Mouse (Mus musculus) MEL (cell line): ENCODE results near the gene Itln1. TPM values are rescaled to one million over a fixed set of nuclear protein-coding genes. Genes with fewer than 3 reads are reported as not detected.

ENCODE experiments used
- DNase-seq: peaks from one replicate; pipeline ENCODE4 v3.0.0; 2011; ENCODE audit warnings: low read depth, low spot score
- H3K27ac ChIP-seq: 2 replicates; pipeline ENCODE4 v1.5.1; 2012; ENCODE audit warnings: low read depth, mild to moderate bottlenecking, control low read depth, low read length, moderate library complexity; ENCODE audit not compliant: control insufficient read depth
- H3K27me3 ChIP-seq, 2 experiments: fragments of 150-350 bp in 1 of 2; sonication (generic) in 1 of 2; 2 replicates each; pipeline ENCODE4 v1.6.1; 2012; ENCODE audit warnings: low read length in 2 of 2, mild to moderate bottlenecking in 2 of 2, improper control_type of control experiment in 1 of 2, moderate library complexity in 1 of 2; ENCODE audit not compliant: insufficient read depth in 2 of 2, control insufficient read depth in 1 of 2
- H3K36me3 ChIP-seq, 2 experiments: 2 replicates each; pipeline ENCODE4 v1.6.1; 2012 to 2014; ENCODE audit warnings: low read length in 2 of 2, improper control_type of control experiment in 1 of 2, inconsistent platforms in 1 of 2, mild to moderate bottlenecking in 1 of 2; ENCODE audit not compliant: insufficient read depth in 2 of 2, control insufficient read depth in 1 of 2
- H3K4me1 ChIP-seq, 2 experiments: fragments of 150-350 bp in 1 of 2; sonication (generic) in 1 of 2; 2 replicates each; pipeline ENCODE4 v1.6.1; 2012; ENCODE audit warnings: low read length in 2 of 2, improper control_type of control experiment in 1 of 2, mild to moderate bottlenecking in 1 of 2; ENCODE audit not compliant: insufficient read depth in 2 of 2, control insufficient read depth in 1 of 2
- H3K4me3 ChIP-seq, 2 experiments: fragments of 150-350 bp in 1 of 2; sonication (generic) in 1 of 2; 2 replicates each; pipeline ENCODE4 v1.5.1; 2012; ENCODE audit warnings: low read depth in 2 of 2, low read length in 2 of 2, mild to moderate bottlenecking in 2 of 2, moderate library complexity in 2 of 2, control low read depth in 1 of 2, improper control_type of control experiment in 1 of 2; ENCODE audit not compliant: control insufficient read depth in 1 of 2, insufficient read depth in 1 of 2
- H3K79me2 ChIP-seq: 2 replicates; pipeline ENCODE4 v1.6.1; 2012; ENCODE audit warnings: mild to moderate bottlenecking, low read length, moderate library complexity; ENCODE audit not compliant: control insufficient read depth, poor library complexity, insufficient read depth
- H3K9ac ChIP-seq: 2 replicates; pipeline ENCODE4 v1.6.1; 2012; ENCODE audit warnings: low read depth, mild to moderate bottlenecking, control low read depth, low read length, moderate library complexity; ENCODE audit not compliant: control insufficient read depth, poor library complexity, severe bottlenecking
- H3K9me3 ChIP-seq: fragments of 150-350 bp; sonication (generic); replicated peaks from 2 replicates; pipeline ENCODE4 v1.6.1; 2012; ENCODE audit warnings: mild to moderate bottlenecking, low read length, improper control_type of control experiment, moderate library complexity; ENCODE audit not compliant: insufficient read depth
- E2F4 ChIP-seq: IDR thresholded peaks from 2 replicates; pipeline ENCODE4 v1.6.1; 2011; ENCODE audit warnings: low read depth, low read length, improper control_type of control experiment, borderline replicate concordance
- EP300 ChIP-seq, 2 experiments: IDR thresholded peaks; 2 replicates each; pipeline ENCODE4 v1.6.1; 2011; ENCODE audit warnings: improper control_type of control experiment in 2 of 2, low read length in 2 of 2, low read depth in 1 of 2, mild to moderate bottlenecking in 1 of 2
- KAT2A ChIP-seq: conservative IDR thresholded peaks from 2 replicates; pipeline ENCODE4 v1.6.1; 2012; ENCODE audit warnings: low read depth, low read length, improper control_type of control experiment, inconsistent platforms
- MAX ChIP-seq: IDR thresholded peaks from 2 replicates; pipeline ENCODE4 v1.6.1; 2011; ENCODE audit warnings: low read length, improper control_type of control experiment
- MAZ ChIP-seq: IDR thresholded peaks from 2 replicates; pipeline ENCODE4 v1.6.1; 2012; ENCODE audit warnings: low read depth, mild to moderate bottlenecking, inconsistent platforms, low read length, improper control_type of control experiment
- MEF2A ChIP-seq: IDR thresholded peaks from 2 replicates; pipeline ENCODE4 v1.6.1; 2014; ENCODE audit warnings: low read depth, mild to moderate bottlenecking, inconsistent platforms, low read length, improper control_type of control experiment; ENCODE audit not compliant: poor library complexity, insufficient replicate concordance, severe bottlenecking; ENCODE audit errors: extremely low read depth
- MYB ChIP-seq: IDR thresholded peaks from 2 replicates; pipeline ENCODE4 v1.6.1; 2011; ENCODE audit warnings: mild to moderate bottlenecking, low read depth, low read length, improper control_type of control experiment
- NELFE ChIP-seq: IDR thresholded peaks from 2 replicates; pipeline ENCODE4 v1.6.1; 2011; ENCODE audit warnings: low read depth, low read length, improper control_type of control experiment
- NRF1 ChIP-seq: IDR thresholded peaks from 2 replicates; pipeline ENCODE4 v1.6.1; 2014; ENCODE audit warnings: low read depth, mild to moderate bottlenecking, inconsistent platforms, low read length, improper control_type of control experiment, moderate library complexity; ENCODE audit not compliant: poor library complexity, insufficient read depth, severe bottlenecking
- SMC3 ChIP-seq: IDR thresholded peaks from 2 replicates; pipeline ENCODE4 v1.6.1; 2011; ENCODE audit warnings: low read depth, low read length, improper control_type of control experiment
- TAL1 ChIP-seq: IDR thresholded peaks from 2 replicates; pipeline ENCODE4 v1.6.1; 2012; ENCODE audit warnings: mild to moderate bottlenecking, inconsistent platforms, low read length, moderate library complexity, mixed read lengths
- USF1 ChIP-seq: IDR thresholded peaks from 2 replicates; pipeline ENCODE4 v1.6.1; 2014; ENCODE audit warnings: low read depth, mild to moderate bottlenecking, inconsistent platforms, low read length, improper control_type of control experiment, moderate library complexity
- USF2 ChIP-seq, 2 experiments: IDR thresholded peaks; 2 replicates each; pipeline ENCODE4 v1.6.1; 2011 to 2012; ENCODE audit warnings: improper control_type of control experiment in 2 of 2, low read length in 2 of 2, borderline replicate concordance in 1 of 2, inconsistent platforms in 1 of 2, low read depth in 1 of 2, mild to moderate bottlenecking in 1 of 2; ENCODE audit not compliant: insufficient read depth in 1 of 2
- ZKSCAN1 ChIP-seq: IDR thresholded peaks from 2 replicates; pipeline ENCODE4 v1.6.1; 2012; ENCODE audit warnings: low read depth, mild to moderate bottlenecking, inconsistent platforms, low read length, improper control_type of control experiment, moderate library complexity
- ZMIZ1 ChIP-seq: IDR thresholded peaks from 2 replicates; pipeline ENCODE4 v1.6.1; 2012; ENCODE audit warnings: low read depth, mild to moderate bottlenecking, inconsistent platforms, low read length, improper control_type of control experiment, moderate library complexity
- ZNF384 ChIP-seq: IDR thresholded peaks from 2 replicates; pipeline ENCODE4 v1.6.1; 2012; ENCODE audit warnings: low read depth, mild to moderate bottlenecking, inconsistent platforms, low read length, improper control_type of control experiment
- polyA plus RNA-seq, 2 experiments: library from polyadenylated mRNA; stranded (reverse) in 1 of 2; unstranded in 1 of 2; fragments of >175 nt in 1 of 2; fragments of >200 nt in 1 of 2; gene quantifications; 2 replicates each; pipeline versions ENCODE4 v1.2.1 to v1.2.4; 2012; ENCODE audit warnings: low replicate concordance in 2 of 2, low read depth in 1 of 2; ENCODE audit not compliant: insufficient read length in 2 of 2, insufficient read depth in 1 of 2, missing spikeins in 1 of 2
- total RNA-seq: library from RNA; depleted of rRNA; stranded (reverse); fragments of 300-350 nt; gene quantifications from 2 replicates; pipeline ENCODE4 v1.2.3, GENCODE M21; 2012

Gene Itln1
- total and polyA plus RNA-seq, 3 experiments: not detected

- no peak overlapping the region for H3K27ac ChIP-seq
- no peaks in the 10 kb centered on the region for H3K4me1 ChIP-seq
- no peak for DNase-seq
- H3K36me3 ChIP-seq: no peaks in the 10 kb centered on the region
- H3K9ac ChIP-seq: no peak overlapping the region
- H3K79me2 ChIP-seq: no peaks in the 10 kb centered on the region
- H3K4me3 ChIP-seq: no peak overlapping the region
- TF ChIP-seq KAT2A (no peak), MAX (no peak), USF1 (no peak), ZMIZ1 (no peak), USF2 (IDR thresholded peaks at IDR 0.05; ENCODE audit: borderline replicate concordance in 1 of 2, insufficient read depth in 1 of 2, low read depth in 1 of 2, low read length in 2 of 2) (no peak), EP300 (IDR thresholded peaks at IDR 0.05; ENCODE audit: low read depth in 1 of 2, low read length in 2 of 2) (no peak), NRF1 (no peak), MYB (no peak), ZKSCAN1 (no peak), MAZ (no peak)
- H3K9me3 ChIP-seq: no peaks in the 10 kb centered on the region
- no peaks in the 10 kb centered on the region; a peak in 1 of 4 replicates for H3K27me3 ChIP-seq
Measured at GRCm38 (mm10) chr1:171515039-171515438, 20.1 kb downstream of the Itln1 start.

- Histone ChIP-seq H3K9ac (no peak overlapping the region), H3K4me3 (no peak overlapping the region), H3K79me2 (no peaks in the 10 kb centered on the region), H3K9me3 (no peaks in the 10 kb centered on the region), H3K4me1 (no peaks in the 10 kb centered on the region), H3K36me3 (no peaks in the 10 kb centered on the region), H3K27ac (no peak overlapping the region), H3K27me3 (peaks cover 1 to 2% of the 10 kb centered on the region in 2 experiments; a peak in 2 of 4 replicates)
- DNase-seq: no peak
- TF ChIP-seq SMC3: no peak
- no peak for TF ChIP-seq MEF2A
- TF ChIP-seq ZNF384: no peak
- TF ChIP-seq NELFE: no peak
- no peak for TF ChIP-seq EP300 (IDR thresholded peaks at IDR 0.05; ENCODE audit: low read depth in 1 of 2, low read length in 2 of 2)
- TF ChIP-seq TAL1: no peak
- no peak for TF ChIP-seq E2F4
Measured at GRCm38 (mm10) chr1:171513760-171514159, 21.3 kb downstream of the Itln1 start.
